Mouse (Mus musculus): ENCODE results near the gene Clip1. TPM values are rescaled to one million over a fixed set of nuclear protein-coding genes. Genes with fewer than 3 reads are reported as not detected.

The Clip1 gene
- polyA plus RNA-seq, 1 experiment from 2014 or later: 84.5 TPM

GRCm38 (mm10) chr5:123626631-123627030 lies 57.8 kb downstream of the Clip1 start:
- 0 out of 2 replicates have a peak overlapping the region, but pooled peaks have one; percentile 11 for H3K27ac ChIP-seq (replicated peaks)
- peaks cover 60% of the 10 kb centered on the region for H3K36me3 ChIP-seq
- H3K9me3 ChIP-seq: no peaks in the 10 kb centered on the region
- ATAC-seq (replicated peaks): no peak
- H3K4me2 ChIP-seq (replicated peaks): no peak overlapping the region
- H3K27me3 ChIP-seq: no peaks in the 10 kb centered on the region
- 29% methylated on average over 8 of the region's 8 CpGs for WGBS
- no peak overlapping the region for H3K4me3 ChIP-seq
- no peak overlapping the region for H3K9ac ChIP-seq (replicated peaks)
- H3K4me1 ChIP-seq: no peaks in the 10 kb centered on the region

DNA sequence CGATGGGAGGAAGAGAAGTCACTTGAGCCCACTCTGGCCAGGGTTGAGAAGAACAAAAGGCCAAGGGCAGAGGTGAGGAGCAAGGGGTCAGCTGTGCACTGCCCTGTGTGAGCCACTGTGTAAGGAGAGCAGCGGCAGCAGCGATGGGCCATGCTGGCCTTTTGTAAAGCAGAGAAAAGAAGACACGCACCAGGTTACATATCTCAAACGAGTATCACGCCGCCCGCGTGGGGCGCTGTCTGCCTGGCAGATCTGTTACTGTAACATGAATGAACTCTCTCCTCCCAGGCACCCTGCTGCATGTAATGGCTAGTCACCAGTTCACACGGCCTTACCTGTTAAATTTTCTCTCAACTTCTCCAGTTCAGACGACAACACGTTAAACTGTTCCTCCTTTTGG lies 62.0 kb downstream of the Clip1 start:
- no peak for ATAC-seq (replicated peaks)
- Histone ChIP-seq H3K4me2 (replicated peaks) (no peak overlapping the region), H3K27ac (replicated peaks) (no peak overlapping the region), H3K9ac (replicated peaks) (no peak overlapping the region), H3K4me3 (no peak overlapping the region), H3K4me1 (no peaks in the 10 kb centered on the region), H3K27me3 (no peaks in the 10 kb centered on the region), H3K36me3 (peaks cover 50% of the 10 kb centered on the region), H3K9me3 (no peaks in the 10 kb centered on the region)
- 78% methylated on average over 13 of the region's 13 CpGs for WGBS

- ATAC-seq (replicated peaks): no peak
- Histone ChIP-seq H3K36me3 (peaks cover 75% of the 10 kb centered on the region), H3K4me1 (no peaks in the 10 kb centered on the region), H3K9ac (replicated peaks) (no peak overlapping the region), H3K27me3 (no peaks in the 10 kb centered on the region), H3K4me2 (replicated peaks) (no peak overlapping the region), H3K9me3 (no peaks in the 10 kb centered on the region), H3K4me3 (no peak overlapping the region), H3K27ac (replicated peaks) (no peak overlapping the region)
- WGBS: 57% methylated on average over 2 of the region's 2 CpGs
Observed at GRCm38 (mm10) chr5:123618558-123618957, 65.9 kb downstream of the Clip1 start.

DNA sequence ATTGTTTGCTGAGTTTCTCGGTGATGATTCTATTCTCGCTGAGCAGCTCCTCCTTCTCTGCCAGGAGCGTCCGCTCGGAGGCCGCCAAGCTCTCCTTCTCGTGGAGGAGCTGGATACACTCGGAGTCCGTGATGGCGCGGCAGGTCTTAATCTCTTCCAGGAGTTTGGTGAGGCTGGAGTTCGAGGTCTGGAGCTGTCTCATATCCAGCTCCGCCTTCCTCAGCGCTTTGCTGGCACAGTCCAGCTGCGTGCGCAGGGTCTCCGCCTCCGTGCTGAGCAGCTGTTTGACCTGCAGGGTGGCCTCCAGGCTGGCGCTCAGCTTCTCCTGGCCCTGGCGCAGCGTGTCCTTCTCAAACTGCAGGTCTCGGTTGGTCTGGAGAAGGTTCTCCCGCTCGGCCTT lies 70.2 kb downstream of the Clip1 start:
- peaks cover 76% of the 10 kb centered on the region for H3K36me3 ChIP-seq
- WGBS: 95% methylated on average over 24 of the region's 24 CpGs

DNA sequence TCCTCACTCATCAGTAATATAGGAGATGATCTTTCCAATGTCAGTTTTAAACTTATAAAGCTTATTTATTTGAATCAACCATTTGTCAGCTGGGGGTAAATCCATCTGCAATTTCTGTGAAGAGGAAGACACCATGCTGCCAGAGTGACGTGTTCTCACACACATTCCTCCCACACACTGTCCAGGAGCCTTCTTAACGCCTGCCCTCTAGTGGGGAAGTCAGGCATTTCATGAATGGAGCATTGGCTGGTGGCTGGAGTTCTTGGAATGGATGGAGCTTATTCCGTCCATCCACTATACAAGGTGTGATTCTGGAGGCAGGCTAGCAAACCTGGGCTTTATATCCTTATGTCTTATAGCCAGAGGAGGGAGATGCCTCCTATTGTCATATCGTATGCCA lies 74.6 kb downstream of the Clip1 start:
- H3K27me3 ChIP-seq: no peaks in the 10 kb centered on the region
- no peaks in the 10 kb centered on the region for H3K4me1 ChIP-seq
- H3K4me3 ChIP-seq: no peak overlapping the region
- H3K36me3 ChIP-seq: peaks cover 79% of the 10 kb centered on the region
- 34% methylated on average over 4 of the region's 4 CpGs for WGBS
- H3K4me2 ChIP-seq (replicated peaks): no peak overlapping the region
- H3K9me3 ChIP-seq: no peaks in the 10 kb centered on the region
- ATAC-seq (replicated peaks): no peak
- no peak overlapping the region for H3K27ac ChIP-seq (replicated peaks)
- no peak overlapping the region for H3K9ac ChIP-seq (replicated peaks)

More for the DNA sequence above, 70.2 kb downstream of the Clip1 start:
- ATAC-seq (replicated peaks): no peak
- H3K4me3 ChIP-seq: no peak overlapping the region
- H3K27ac ChIP-seq (replicated peaks): no peak overlapping the region
- no peak overlapping the region for H3K9ac ChIP-seq (replicated peaks)
- no peaks in the 10 kb centered on the region for H3K27me3 ChIP-seq
- H3K4me1 ChIP-seq: no peaks in the 10 kb centered on the region
- H3K9me3 ChIP-seq: no peaks in the 10 kb centered on the region
- no peak overlapping the region for H3K4me2 ChIP-seq (replicated peaks)

- ATAC-seq (replicated peaks): no peak
- Histone ChIP-seq H3K4me3 (no peak overlapping the region), H3K27me3 (no peaks in the 10 kb centered on the region), H3K4me2 (replicated peaks) (no peak overlapping the region), H3K4me1 (no peaks in the 10 kb centered on the region), H3K27ac (replicated peaks) (no peak overlapping the region), H3K36me3 (peaks cover 74% of the 10 kb centered on the region), H3K9ac (replicated peaks) (no peak overlapping the region), H3K9me3 (no peaks in the 10 kb centered on the region)
- 95% methylated on average over 7 of the region's 7 CpGs for whole genome bisulfite sequencing
Observed at GRCm38 (mm10) chr5:123609416-123609815, 75.0 kb downstream of the Clip1 start.

DNA sequence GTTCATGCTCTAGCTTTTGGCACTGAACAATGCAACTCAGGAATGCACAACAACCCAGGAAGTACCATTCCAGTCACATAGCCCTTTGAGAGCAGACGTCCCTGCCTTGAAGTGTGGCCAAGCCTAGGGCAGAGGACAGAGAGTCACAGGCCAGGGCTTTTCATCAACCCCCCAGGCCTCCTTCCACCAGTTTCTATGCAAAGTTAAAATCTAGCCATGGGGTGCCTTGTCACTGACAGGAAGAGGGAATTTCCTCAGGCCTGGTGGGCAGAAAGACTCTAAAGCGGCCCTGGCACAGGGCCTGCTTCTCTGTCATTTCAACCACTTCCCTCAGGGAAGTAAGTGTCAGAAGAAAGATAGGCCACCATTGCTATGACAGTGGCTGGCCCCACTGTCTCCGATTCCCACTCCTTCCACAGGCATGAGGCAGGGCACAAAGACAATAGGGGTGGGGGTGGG lies 77.2 kb downstream of the Clip1 start:
- Histone ChIP-seq H3K27me3 (no peaks in the 10 kb centered on the region), H3K4me3 (no peak overlapping the region), H3K27ac (replicated peaks) (0 out of 2 replicates have a peak overlapping the region, but pooled peaks have one; percentile 3), H3K36me3 (peaks cover 66% of the 10 kb centered on the region), H3K9ac (replicated peaks) (no peak overlapping the region), H3K4me2 (replicated peaks) (no peak overlapping the region), H3K4me1 (no peaks in the 10 kb centered on the region), H3K9me3 (no peaks in the 10 kb centered on the region)
- no peak for ATAC-seq (replicated peaks)
- 69% methylated on average over 3 of the region's 3 CpGs for WGBS

GRCm38 (mm10) chr5:123603496-123603895 lies 80.9 kb downstream of the Clip1 start:
- ATAC-seq (replicated peaks): no peak
- Histone ChIP-seq H3K36me3 (peaks cover 66% of the 10 kb centered on the region), H3K27me3 (no peaks in the 10 kb centered on the region), H3K4me1 (no peaks in the 10 kb centered on the region), H3K9ac (replicated peaks) (no peak overlapping the region), H3K4me2 (replicated peaks) (no peak overlapping the region), H3K4me3 (no peak overlapping the region), H3K9me3 (no peaks in the 10 kb centered on the region), H3K27ac (replicated peaks) (0 out of 2 replicates have a peak overlapping the region, but pooled peaks have one; percentile 40)
- WGBS: 54% methylated on average over 11 of the region's 11 CpGs

- 87% methylated on average over 6 of the region's 6 CpGs for WGBS
Observed at GRCm38 (mm10) chr5:123602174-123602573, 82.2 kb downstream of the Clip1 start.

GRCm38 (mm10) chr5:123599319-123599718 lies 85.1 kb downstream of the Clip1 start:
- Histone ChIP-seq H3K27ac (replicated peaks) (no peak overlapping the region), H3K4me1 (no peaks in the 10 kb centered on the region), H3K4me2 (replicated peaks) (no peak overlapping the region), H3K9me3 (no peaks in the 10 kb centered on the region), H3K27me3 (no peaks in the 10 kb centered on the region), H3K9ac (replicated peaks) (no peak overlapping the region), H3K36me3 (peaks cover 57% of the 10 kb centered on the region), H3K4me3 (no peak overlapping the region)
- WGBS: 57% methylated on average over 6 of the region's 6 CpGs
- ATAC-seq (replicated peaks): no peak

More at GRCm38 (mm10) chr5:123602174-123602573, 82.2 kb downstream of the Clip1 start:
- no peak overlapping the region for H3K4me3 ChIP-seq
- no peak overlapping the region for H3K4me2 ChIP-seq (replicated peaks)
- H3K9ac ChIP-seq (replicated peaks): no peak overlapping the region
- ATAC-seq (replicated peaks): no peak
- H3K4me1 ChIP-seq: no peaks in the 10 kb centered on the region
- no peaks in the 10 kb centered on the region for H3K27me3 ChIP-seq
- no peaks in the 10 kb centered on the region for H3K9me3 ChIP-seq
- H3K27ac ChIP-seq (replicated peaks): no peak overlapping the region
- peaks cover 60% of the 10 kb centered on the region for H3K36me3 ChIP-seq

GRCm38 (mm10) chr5:123593622-123594280 lies 90.7 kb downstream of the Clip1 start:
- no peaks in the 10 kb centered on the region for H3K27me3 ChIP-seq
- H3K4me1 ChIP-seq: no peaks in the 10 kb centered on the region
- no peak overlapping the region for H3K4me2 ChIP-seq (replicated peaks)
- H3K9ac ChIP-seq (replicated peaks): no peak overlapping the region
- ATAC-seq (replicated peaks): no peak
- H3K4me3 ChIP-seq: no peak overlapping the region
- no peak overlapping the region for H3K27ac ChIP-seq (replicated peaks)
- H3K9me3 ChIP-seq: no peaks in the 10 kb centered on the region
- WGBS: 78% methylated on average over 10 of the region's 10 CpGs
- H3K36me3 ChIP-seq: peaks cover 47% of the 10 kb centered on the region

GRCm38 (mm10) chr5:123580043-123580442 lies 104.4 kb downstream of the Clip1 start:
- WGBS: 84% methylated on average over 6 of the region's 6 CpGs
- Histone ChIP-seq H3K4me3 (no peak overlapping the region), H3K27me3 (no peaks in the 10 kb centered on the region), H3K9ac (replicated peaks) (no peak overlapping the region), H3K36me3 (peaks cover 58% of the 10 kb centered on the region), H3K4me1 (no peaks in the 10 kb centered on the region), H3K4me2 (replicated peaks) (no peak overlapping the region), H3K27ac (replicated peaks) (no peak overlapping the region), H3K9me3 (no peaks in the 10 kb centered on the region)
- ATAC-seq (replicated peaks): no peak

GRCm38 (mm10) chr5:123576696-123577095 lies 107.7 kb downstream of the Clip1 start:
- Histone ChIP-seq H3K4me2 (replicated peaks) (no peak overlapping the region), H3K27me3 (no peaks in the 10 kb centered on the region), H3K36me3 (peaks cover 39% of the 10 kb centered on the region), H3K27ac (replicated peaks) (no peak overlapping the region), H3K9me3 (no peaks in the 10 kb centered on the region), H3K9ac (replicated peaks) (no peak overlapping the region), H3K4me1 (peaks cover 7% of the 10 kb centered on the region), H3K4me3 (no peak overlapping the region)
- no peak for ATAC-seq (replicated peaks)
- 96% methylated on average over 3 of the region's 3 CpGs for WGBS
